ENCODE assay signal across 13 mouse cellular contexts in genomic region chr3:119933049-119933511, GRCm38 (mm10).
A peak's percentile ranks its signal among the peaks of the same experiment; 100 is the strongest.
DNase-seq lines count a peak whose midpoint lies in the region; ATAC-seq and TF ChIP-seq lines count a peak whose summit lies in the region.
"Had no signal": no experiment of that assay in that cellular context is flagged by ENCODE, and none has a peak within 500 bp of the region (broad histone marks: within the 10 kb centered on the region; RNA-seq: fewer than 3 reads in every experiment).

No protein-coding gene starts in this region.

- no peaks in the 10 kb centered on the region for H3K36me3 ChIP-seq in kidney, postnatal 0 days (ENCODE audit: insufficient read depth, low read length)
- H3K36me3 ChIP-seq in kidney, embryonic 16.5 days (ENCODE audit: insufficient read depth, low read length) = no peaks in the 10 kb centered on the region
- no peaks in the 10 kb centered on the region for H3K36me3 ChIP-seq in lung, embryonic 15.5 days
- H3K36me3 ChIP-seq: heart, embryonic 12.5 days had no signal

- H3K4me3 ChIP-seq in kidney, postnatal 0 days (replicated peaks; ENCODE audit: low read depth, low read length) = no peak overlapping the region
- no peak overlapping the region for H3K4me3 ChIP-seq in kidney, embryonic 16.5 days (ENCODE audit: low read length)
- no peak overlapping the region for H3K4me3 ChIP-seq in lung, embryonic 15.5 days
- H3K4me3 ChIP-seq: heart, embryonic 12.5 days; megakaryocyte, embryonic 14.5 days had no signal

- no peak for TF ChIP-seq CTCF in kidney, postnatal 0 days (IDR thresholded peaks at IDR 0.05; ENCODE audit: low read depth)
- TF ChIP-seq CTCF in Patski (IDR thresholded peaks at IDR 0.05) = no peak

- CTCF ChIA-PET in Patski (lab: Charles Lee) = interaction anchor here (0.8 to 2.0 kb wide), 6 partner anchors 10 to 260 kb away, joined by 3 to 4 read pairs (median 4); no protein-coding TSS in a partner anchor

- 38% methylated on average over 5 of the region's 5 CpGs for WGBS in kidney, postnatal 0 days
- 35% methylated on average over 5 of the region's 5 CpGs for WGBS in kidney, embryonic 16.5 days
- WGBS in lung, embryonic 15.5 days = 28% methylated on average over 5 of the region's 5 CpGs

- H3K27ac ChIP-seq in kidney, postnatal 0 days = no peak overlapping the region
- H3K27ac ChIP-seq in kidney, embryonic 16.5 days (ENCODE audit: low read length) = no peak overlapping the region
- H3K27ac ChIP-seq in lung, embryonic 15.5 days = peak overlapping the region; percentile 76

- in situ Hi-C loops in Patski (cut with MboI; ENCODE audit: low pct_unique_long_range_greater_than_20kb) = no loop called here

- H3K4me2 ChIP-seq in kidney, postnatal 0 days (ENCODE audit: low read length) = no peak overlapping the region
- H3K4me2 ChIP-seq in kidney, embryonic 16.5 days (replicated peaks; ENCODE audit: low read depth, low read length) = no peak overlapping the region
- peak overlapping the region; percentile 13; the same call in 1 of the 2 replicates for H3K4me2 ChIP-seq in lung, embryonic 15.5 days
- H3K4me2 ChIP-seq: heart, embryonic 12.5 days had no signal

- no peaks in the 10 kb centered on the region for H3K4me1 ChIP-seq in kidney, postnatal 0 days (replicated peaks; ENCODE audit: insufficient read depth, low read length)
- no peaks in the 10 kb centered on the region for H3K4me1 ChIP-seq in kidney, embryonic 16.5 days (ENCODE audit: insufficient read depth, low read length)
- peaks cover 9% of the 10 kb centered on the region for H3K4me1 ChIP-seq in lung, embryonic 15.5 days
- H3K4me1 ChIP-seq: heart, embryonic 12.5 days; megakaryocyte, embryonic 14.5 days had no signal

- no peak for ATAC-seq in kidney, postnatal 0 days (replicated peaks; ENCODE audit: low FRiP score, low read depth)
- no peak for ATAC-seq in kidney, embryonic 16.5 days (ENCODE audit: low FRiP score, low TSS enrichment)
- peak; percentile 63 for ATAC-seq in Patski
- ATAC-seq in lung, embryonic 15.5 days (ENCODE audit: borderline replicate concordance, extremely low read depth, low FRiP score, low TSS enrichment) = peak; percentile 71; the same call in 1 of the 2 replicates

- no peak overlapping the region for H3K9ac ChIP-seq in kidney, postnatal 0 days (ENCODE audit: low read depth, low read length)
- H3K9ac ChIP-seq in kidney, embryonic 16.5 days (replicated peaks; ENCODE audit: low read length) = no peak overlapping the region
- H3K9ac ChIP-seq in lung, embryonic 15.5 days = no peak overlapping the region
- H3K9ac ChIP-seq: heart, embryonic 12.5 days had no signal

- POLR2A ChIA-PET in Patski (lab: Charles Lee) = no interaction called here

- DNase-seq in adrenal gland, adult 2 months = peak; percentile 47
- DNase-seq in adrenal gland, adult 8-10 months = no peak
- peak; percentile 16 for DNase-seq in kidney, postnatal 0 days (ENCODE audit: low spot score)
- no peak for DNase-seq in Patski (ENCODE audit: low read depth, low spot score)
- no peak for DNase-seq in ovary, postnatal 36 days (ENCODE audit: low spot score)
- no peak for DNase-seq in thymus, adult 18-20 months
- DNase-seq: kidney, postnatal 4 days; right cerebral cortex, adult 18-20 months; thymus, postnatal 4 days had no signal

- H3K27me3 ChIP-seq in kidney, postnatal 0 days (ENCODE audit: insufficient read depth, low read length) = no peaks in the 10 kb centered on the region
- no peaks in the 10 kb centered on the region for H3K27me3 ChIP-seq in kidney, embryonic 16.5 days (ENCODE audit: insufficient read depth, low read length)
- H3K27me3 ChIP-seq in Patski = no peaks in the 10 kb centered on the region
- H3K27me3 ChIP-seq in lung, embryonic 15.5 days = no peaks in the 10 kb centered on the region
- H3K27me3 ChIP-seq: heart, embryonic 12.5 days; megakaryocyte, embryonic 14.5 days had no signal

- no peaks in the 10 kb centered on the region for H3K9me3 ChIP-seq in kidney, postnatal 0 days (replicated peaks; ENCODE audit: low read length)
- H3K9me3 ChIP-seq in kidney, embryonic 16.5 days (ENCODE audit: low read length) = no peaks in the 10 kb centered on the region
- no peaks in the 10 kb centered on the region for H3K9me3 ChIP-seq in lung, embryonic 15.5 days
- H3K9me3 ChIP-seq: heart, embryonic 12.5 days had no signal

Comparison
In these comparisons a context has a peak if more than half of its experiments do, and no peak if none do; other contexts are left out.
1. DNase-seq: peak in adrenal gland, adult 2 months (single experiment) and kidney, postnatal 0 days (single experiment); none in adrenal gland, adult 8-10 months (single experiment), Patski (single experiment), ovary, postnatal 36 days (single experiment) and thymus, adult 18-20 months (0 of 2).
2. ATAC-seq: peak in Patski (single experiment) and lung, embryonic 15.5 days (single experiment); none in kidney, postnatal 0 days (single experiment) and kidney, embryonic 16.5 days (single experiment).